Mouse (Mus musculus): ENCODE measurements around the gene Klhdc3. TPM values are rescaled to one million over a fixed set of nuclear protein-coding genes. Genes with fewer than 3 reads are reported as not detected.

The Klhdc3 gene
- polyA plus RNA-seq, 1 experiment: 169 TPM

GRCm38 (mm10) chr17:46679843-46680759, 613 bp downstream of the Klhdc3 start:
- peak; percentile 32; the same call in 1 of the 2 replicates for TF ChIP-seq CTCF (IDR thresholded peaks at IDR 0.05; ENCODE audit: borderline replicate concordance, extremely low read depth, insufficient read depth, insufficient read length)
- TF ChIP-seq POLR2A (IDR thresholded peaks at IDR 0.05; ENCODE audit: borderline replicate concordance, extremely low read depth, insufficient read depth, insufficient read length, poor library complexity, severe bottlenecking): no peak
- DNase-seq (ENCODE audit: low read depth): no peak

- DNase-seq (ENCODE audit: low read depth): no peak
- TF ChIP-seq CTCF (IDR thresholded peaks at IDR 0.05; ENCODE audit: borderline replicate concordance, extremely low read depth, insufficient read depth, insufficient read length) (no peak), POLR2A (IDR thresholded peaks at IDR 0.05; ENCODE audit: borderline replicate concordance, extremely low read depth, insufficient read depth, insufficient read length, poor library complexity, severe bottlenecking) (no peak)
Measured at GRCm38 (mm10) chr17:46678911-46679310, 1.8 kb downstream of the Klhdc3 start.

GRCm38 (mm10) chr17:46678416-46678815, 2.3 kb downstream of the Klhdc3 start, which contains the start of gene Mea1:
Mea1 (plus strand) TSS chr17:46678793.
- no peak for DNase-seq (ENCODE audit: low read depth)
- TF ChIP-seq POLR2A (IDR thresholded peaks at IDR 0.05; ENCODE audit: borderline replicate concordance, extremely low read depth, insufficient read depth, insufficient read length, poor library complexity, severe bottlenecking) (no peak), CTCF (IDR thresholded peaks at IDR 0.05; ENCODE audit: borderline replicate concordance, extremely low read depth, insufficient read depth, insufficient read length) (no peak)

DNA sequence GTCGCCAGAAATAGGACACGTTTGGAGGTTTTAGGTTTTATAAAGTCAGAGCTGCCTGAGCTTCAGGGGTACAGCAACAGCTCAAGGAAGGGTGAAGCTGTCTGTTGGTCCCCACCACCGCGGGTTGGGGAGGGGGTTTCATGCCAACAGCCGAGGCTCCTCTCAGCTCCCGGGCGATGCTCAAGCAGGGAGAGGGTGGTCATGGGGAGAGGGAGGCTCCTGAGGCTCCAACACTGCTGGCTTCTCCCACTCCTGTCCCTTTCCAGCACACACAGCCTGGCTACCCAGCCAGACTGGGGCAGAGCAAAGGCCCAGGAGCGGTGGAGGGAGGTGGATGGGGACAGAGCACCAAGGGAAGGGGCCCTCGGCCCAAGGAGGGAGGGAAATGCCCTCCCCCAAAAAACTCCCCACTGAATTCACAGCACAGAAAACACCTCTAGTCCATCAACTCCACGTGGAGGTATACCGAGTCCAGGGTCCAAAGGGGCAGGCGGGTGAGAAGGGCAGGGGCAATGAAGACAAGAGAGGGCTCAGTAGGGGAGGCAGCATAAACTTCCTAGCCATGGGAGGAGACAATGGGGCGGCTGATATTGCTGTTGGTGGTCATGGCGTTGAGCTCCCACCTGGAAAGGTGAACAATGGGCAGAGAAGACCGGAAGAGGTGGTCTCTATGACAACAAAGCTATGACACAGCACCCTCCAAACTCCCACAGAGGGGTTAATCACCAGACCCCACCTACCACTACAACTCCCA, 6.0 kb downstream of the Klhdc3 start:
- TF ChIP-seq POLR2A (IDR thresholded peaks at IDR 0.05; ENCODE audit: borderline replicate concordance, extremely low read depth, insufficient read depth, insufficient read length, poor library complexity, severe bottlenecking) (no peak), CTCF (IDR thresholded peaks at IDR 0.05; ENCODE audit: borderline replicate concordance, extremely low read depth, insufficient read depth, insufficient read length) (no peak)
- DNase-seq (ENCODE audit: low read depth): no peak

DNA sequence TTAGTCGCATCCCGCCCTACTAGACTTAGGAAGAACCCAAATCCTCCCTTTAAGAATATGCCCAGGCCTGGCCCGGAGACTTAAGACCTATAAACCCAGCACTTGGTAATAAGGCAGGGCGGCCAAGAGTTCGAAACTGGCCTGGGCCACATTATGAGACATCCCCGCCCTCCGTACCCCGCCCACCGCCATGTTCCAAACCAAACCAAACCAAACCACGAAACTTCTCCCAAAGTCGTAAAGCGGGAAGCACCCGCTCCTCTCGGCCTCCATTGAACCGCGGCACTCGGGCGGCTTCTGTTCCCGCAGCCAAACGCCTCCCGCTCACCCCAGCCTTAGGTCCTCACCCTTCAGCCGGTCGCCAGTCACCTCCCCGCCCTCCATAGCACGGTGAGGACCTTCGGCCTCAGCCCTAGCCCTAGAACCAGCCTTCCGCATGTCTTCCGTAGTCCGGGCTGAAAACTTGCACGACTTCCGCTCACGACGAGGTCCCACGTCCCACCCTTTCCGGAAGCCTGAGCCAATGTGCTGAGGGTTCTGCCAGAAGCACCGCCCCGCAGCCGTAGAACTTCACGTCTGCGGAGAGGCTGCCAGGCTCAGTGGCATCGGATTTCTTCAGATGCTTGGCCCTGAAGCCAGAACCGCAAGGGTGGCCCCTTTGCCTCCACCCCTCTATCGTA, 6.7 kb downstream of the Klhdc3 start, which contains the start of gene Rrp36:
Gene Rrp36, minus strand, starts transcription at position 503 of the 680 bp plus-strand sequence.
- peak; percentile 97 for DNase-seq (ENCODE audit: low read depth)
- TF ChIP-seq POLR2A (IDR thresholded peaks at IDR 0.05; ENCODE audit: borderline replicate concordance, extremely low read depth, insufficient read depth, insufficient read length, poor library complexity, severe bottlenecking): peak; percentile 23; the same call in 1 of the 2 replicates
- TF ChIP-seq CTCF (IDR thresholded peaks at IDR 0.05; ENCODE audit: borderline replicate concordance, extremely low read depth, insufficient read depth, insufficient read length): no peak

DNA sequence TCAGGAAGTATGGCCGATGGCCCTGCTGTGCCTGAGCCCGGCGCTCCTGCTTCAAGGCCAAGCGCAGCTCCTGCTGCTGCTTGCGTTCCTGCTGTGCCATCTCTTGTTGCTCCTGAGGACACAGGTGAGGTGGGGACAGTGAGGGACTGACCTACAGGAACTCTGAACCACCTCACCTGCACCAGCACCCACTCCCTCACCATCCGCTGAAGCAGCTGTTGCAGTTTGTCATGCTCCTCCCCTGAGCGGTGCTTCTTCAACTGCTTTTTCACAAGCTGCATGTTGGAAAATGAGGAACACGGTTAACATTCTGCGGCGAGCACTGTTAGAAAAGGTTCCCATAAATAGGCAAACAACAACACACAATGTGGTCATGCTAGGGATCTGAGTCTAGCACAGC, 10.8 kb downstream of the Klhdc3 start:
- DNase-seq (ENCODE audit: low read depth): no peak
- TF ChIP-seq CTCF (IDR thresholded peaks at IDR 0.05; ENCODE audit: borderline replicate concordance, extremely low read depth, insufficient read depth, insufficient read length): no peak
- TF ChIP-seq POLR2A (IDR thresholded peaks at IDR 0.05; ENCODE audit: borderline replicate concordance, extremely low read depth, insufficient read depth, insufficient read length, poor library complexity, severe bottlenecking): no peak

DNA sequence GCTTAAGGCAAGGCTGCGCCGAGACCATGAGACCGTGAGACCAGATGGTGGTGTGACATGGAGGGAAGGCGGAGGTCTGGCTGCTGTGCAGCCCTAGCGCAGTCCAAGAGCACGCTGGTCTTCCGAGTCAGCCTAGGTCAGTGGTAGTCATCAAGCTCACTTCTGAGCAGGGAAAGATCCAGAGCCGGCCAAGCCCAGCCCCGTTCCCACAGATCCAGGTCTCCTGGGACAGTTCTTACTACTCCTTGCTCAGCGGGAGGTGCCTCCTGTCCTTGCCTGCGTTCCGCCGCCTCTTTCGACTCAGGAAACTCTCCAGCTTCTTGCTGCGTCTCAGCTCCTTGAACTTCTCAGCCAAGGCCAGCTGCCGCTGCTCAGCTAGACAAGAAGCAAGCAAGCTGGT, 13.0 kb downstream of the Klhdc3 start:
- DNase-seq (ENCODE audit: low read depth): no peak
- no peak for TF ChIP-seq CTCF (IDR thresholded peaks at IDR 0.05; ENCODE audit: borderline replicate concordance, extremely low read depth, insufficient read depth, insufficient read length)
- no peak for TF ChIP-seq POLR2A (IDR thresholded peaks at IDR 0.05; ENCODE audit: borderline replicate concordance, extremely low read depth, insufficient read depth, insufficient read length, poor library complexity, severe bottlenecking)

- no peak for DNase-seq (ENCODE audit: low read depth)
- TF ChIP-seq CTCF (IDR thresholded peaks at IDR 0.05; ENCODE audit: borderline replicate concordance, extremely low read depth, insufficient read depth, insufficient read length): no peak
- no peak for TF ChIP-seq POLR2A (IDR thresholded peaks at IDR 0.05; ENCODE audit: borderline replicate concordance, extremely low read depth, insufficient read depth, insufficient read length, poor library complexity, severe bottlenecking)
Measured at GRCm38 (mm10) chr17:46662730-46663129, 18.0 kb downstream of the Klhdc3 start.

DNA sequence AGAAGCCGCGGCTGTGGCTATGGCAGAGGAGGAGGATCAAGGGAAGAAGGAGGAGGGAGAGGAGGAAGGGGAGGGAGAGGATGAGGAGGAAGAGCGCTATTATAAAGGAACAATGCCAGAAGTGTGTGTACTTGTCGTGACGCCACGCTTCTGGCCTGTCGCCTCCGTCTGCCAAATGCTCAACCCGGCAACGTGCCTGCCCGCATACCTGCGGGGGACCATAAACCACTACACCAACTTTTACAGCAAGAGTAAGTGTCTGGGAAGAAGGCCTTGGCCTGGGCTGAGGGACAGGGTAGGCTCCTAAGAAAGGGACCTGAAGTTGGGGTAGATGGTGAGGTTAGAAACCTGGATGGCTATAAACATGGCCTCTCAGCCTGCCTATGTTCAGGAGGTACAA, 18.7 kb downstream of the Klhdc3 start:
- no peak for DNase-seq (ENCODE audit: low read depth)
- no peak for TF ChIP-seq CTCF (IDR thresholded peaks at IDR 0.05; ENCODE audit: borderline replicate concordance, extremely low read depth, insufficient read depth, insufficient read length)
- no peak for TF ChIP-seq POLR2A (IDR thresholded peaks at IDR 0.05; ENCODE audit: borderline replicate concordance, extremely low read depth, insufficient read depth, insufficient read length, poor library complexity, severe bottlenecking)

GRCm38 (mm10) chr17:46661351-46661750, 19.4 kb downstream of the Klhdc3 start:
- TF ChIP-seq POLR2A (IDR thresholded peaks at IDR 0.05; ENCODE audit: borderline replicate concordance, extremely low read depth, insufficient read depth, insufficient read length, poor library complexity, severe bottlenecking) (no peak), CTCF (IDR thresholded peaks at IDR 0.05; ENCODE audit: borderline replicate concordance, extremely low read depth, insufficient read depth, insufficient read length) (no peak)
- DNase-seq (ENCODE audit: low read depth): no peak

- TF ChIP-seq POLR2A (IDR thresholded peaks at IDR 0.05; ENCODE audit: borderline replicate concordance, extremely low read depth, insufficient read depth, insufficient read length, poor library complexity, severe bottlenecking) (no peak), CTCF (IDR thresholded peaks at IDR 0.05; ENCODE audit: borderline replicate concordance, extremely low read depth, insufficient read depth, insufficient read length) (no peak)
- no peak for DNase-seq (ENCODE audit: low read depth)
Measured at GRCm38 (mm10) chr17:46656054-46656453, 24.7 kb downstream of the Klhdc3 start.
